Mouse (Mus musculus) liver, embryonic 14.5 days (tissue): Measurements from ENCODE around the gene 2810408A11Rik. TPM values are rescaled to one million over a fixed set of nuclear protein-coding genes. Genes with fewer than 3 reads are reported as not detected.
A peak's percentile ranks its signal among the peaks of the same experiment; 100 is the strongest.

ENCODE experiments used
- ATAC-seq: fragments of 200-750 bp; cut with Nextera tagmentation; 2 replicates; pipeline ENCODE4 v1.8.0; 2017; ENCODE audit warnings: moderate number of reproducible peaks, mild to moderate bottlenecking, moderate library complexity; ENCODE audit not compliant: insufficient read depth
- DNase-seq, 3 experiments: peaks; one replicate each; pipeline ENCODE4 v3.0.0-alpha.2; 2012 to 2013; ENCODE audit warnings: low read depth in 3 of 3, low spot score in 3 of 3
- H3K27ac ChIP-seq: fragments of 300-500 bp; sonication (generic); 2 replicates; pipeline ENCODE4 v1.5.1; 2014; ENCODE audit warnings: moderate library complexity, mild to moderate bottlenecking, control low read depth, inconsistent platforms
- H3K27me3 ChIP-seq: fragments of 300-500 bp; sonication (generic); 2 replicates; pipeline ENCODE4 v1.6.1; 2014; ENCODE audit warnings: mild to moderate bottlenecking, low read length, moderate library complexity; ENCODE audit not compliant: control insufficient read depth, insufficient read depth
- H3K36me3 ChIP-seq: fragments of 300-500 bp; sonication (generic); replicated peaks from 2 replicates; pipeline ENCODE4 v1.6.1; 2014; ENCODE audit warnings: low read depth; ENCODE audit not compliant: control insufficient read depth, insufficient read depth
- H3K4me1 ChIP-seq, 2 experiments: fragments of 200-500 bp in 1 of 2; fragments of 300-500 bp in 1 of 2; sonication (generic) in 1 of 2; replicated peaks; 2 replicates each; pipeline ENCODE4 v1.6.1; 2012 to 2014; ENCODE audit warnings: antibody characterized with exemption in 1 of 2, inconsistent platforms in 1 of 2, low read length in 1 of 2; ENCODE audit not compliant: control insufficient read depth in 2 of 2, insufficient read depth in 2 of 2
- H3K4me2 ChIP-seq: fragments of 300-500 bp; sonication (generic); 2 replicates; pipeline ENCODE4 v1.6.1; 2014; ENCODE audit warnings: low read depth, mild to moderate bottlenecking, control low read depth, moderate library complexity
- H3K4me3 ChIP-seq, 2 experiments: fragments of 200-500 bp in 1 of 2; fragments of 300-500 bp in 1 of 2; sonication (generic) in 1 of 2; 2 replicates each; pipeline ENCODE4 v1.5.1; 2012 to 2014; ENCODE audit warnings: low read depth in 2 of 2, low read length in 2 of 2, mild to moderate bottlenecking in 2 of 2, control low read depth in 1 of 2, inconsistent platforms in 1 of 2, moderate library complexity in 1 of 2; ENCODE audit not compliant: insufficient read depth in 1 of 2
- H3K9ac ChIP-seq: fragments of 300-500 bp; sonication (generic); replicated peaks from 2 replicates; pipeline ENCODE4 v1.6.1; 2014; ENCODE audit warnings: mild to moderate bottlenecking, control low read depth, moderate library complexity
- H3K9me3 ChIP-seq: fragments of 300-500 bp; sonication (generic); 2 replicates; pipeline ENCODE4 v1.6.1; 2016; ENCODE audit warnings: low read length, mixed read lengths; ENCODE audit not compliant: control insufficient read depth
- CTCF ChIP-seq: IDR thresholded peaks from 2 replicates; pipeline ENCODE4 v1.5.1; 2016; ENCODE audit warnings: antibody characterized with exemption, low read depth, control low read depth
- EP300 ChIP-seq: IDR thresholded peaks from 2 replicates; pipeline ENCODE4 v1.6.1; 2016; ENCODE audit warnings: antibody characterized with exemption, low read depth
- WGBS: fragments of 180-500 bp; shearing (Covaris S2); extraction: QIAGEN DNeasy Blood & Tissue Kit; methylation state at CpG from one replicate; pipeline ENCODE4 v1.1.7; 2014; ENCODE audit not compliant: insufficient replicate concordance; 5-methylcytosine and 5-hydroxymethylcytosine counted together
- polyA plus RNA-seq, 2 experiments: library from polyadenylated mRNA; depleted of rRNA in 1 of 2; stranded (reverse) in 1 of 2; unstranded in 1 of 2; fragments of >200 nt; fragmentation: Nextera tagmentation in 1 of 2; extraction: Ambion mirVana in 1 of 2; gene quantifications; 2 replicates each; pipeline versions ENCODE4 v1.2.1 to v1.2.3; 2012 to 2014

Gene 2810408A11Rik
- polyA plus RNA-seq, 2 experiments = 0.48 to 0.93 TPM

DNA sequence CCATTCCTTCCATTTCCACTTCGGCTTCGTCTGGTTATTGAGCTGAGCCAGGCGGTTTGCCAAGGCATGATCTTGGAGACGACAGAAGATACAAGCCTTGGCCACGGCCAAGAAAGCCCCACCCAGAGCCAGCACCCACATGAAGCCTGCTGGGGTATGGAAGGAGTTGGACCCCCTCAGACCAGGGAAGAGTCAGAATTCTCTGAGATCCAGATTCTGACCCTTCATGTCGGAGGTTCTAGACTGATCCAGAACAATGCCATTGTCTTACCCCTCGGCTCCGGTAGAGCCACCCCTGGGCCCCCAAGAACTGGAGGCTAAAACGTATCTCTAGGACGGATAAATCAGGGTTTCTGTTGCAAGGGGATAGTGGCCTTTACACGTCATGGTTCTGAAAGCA is 22.9 kb downstream of the 2810408A11Rik start, which contains the start of gene Tmem95:
Tmem95 (minus strand) TSS at position 141 of the 400 bp plus-strand sequence.
- H3K36me3 ChIP-seq = no peaks in the 10 kb centered on the region
- no peak for ATAC-seq
- no peak within 1 kb of the TSS for H3K4me3 ChIP-seq
- peak within 1 kb of the TSS; percentile 72 for H3K27ac ChIP-seq
- peak within 1 kb of the TSS; percentile 100 for H3K4me2 ChIP-seq
- H3K9ac ChIP-seq = peak within 1 kb of the TSS; percentile 31
- 72% methylated on average over 11 of the region's 11 CpGs for WGBS
- no peaks in the 10 kb centered on the region for H3K9me3 ChIP-seq
- DNase-seq = no peak
- no peak for TF ChIP-seq EP300
- TF ChIP-seq CTCF = no peak
- no peaks in the 10 kb centered on the region for H3K27me3 ChIP-seq
- peaks cover 43 to 55% of the 10 kb centered on the region in 2 experiments for H3K4me1 ChIP-seq

DNA sequence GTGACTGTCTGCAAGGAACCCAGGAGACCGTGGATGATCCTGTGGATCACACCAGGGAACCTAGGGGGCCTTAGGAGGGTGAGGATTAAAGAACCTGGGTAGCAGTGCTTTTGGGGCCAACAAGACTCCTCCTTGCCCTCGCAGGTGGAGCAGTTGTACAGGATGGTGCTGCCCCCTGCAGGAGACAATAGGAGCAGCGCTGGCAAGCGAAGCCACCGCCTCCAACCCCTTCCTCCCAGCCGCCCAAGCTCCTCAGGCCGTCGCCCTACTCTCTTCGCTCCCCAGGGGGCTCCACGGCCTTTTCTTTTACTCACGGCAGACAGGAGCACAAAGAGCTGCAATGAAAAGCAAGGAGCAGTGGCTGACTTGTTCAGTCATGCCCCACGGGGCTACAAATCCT is 23.9 kb downstream of the 2810408A11Rik start:
- no peaks in the 10 kb centered on the region for H3K36me3 ChIP-seq
- no peak for TF ChIP-seq EP300
- TF ChIP-seq CTCF = peak; percentile 98
- ATAC-seq (peak; percentile 30; the same call in 1 of the 2 replicates), DNase-seq (peak in 2 of 3 experiments; percentile 74 to 79)
- no peak overlapping the region for H3K27ac ChIP-seq
- H3K27me3 ChIP-seq = no peaks in the 10 kb centered on the region
- no peaks in the 10 kb centered on the region for H3K9me3 ChIP-seq
- no peak overlapping the region for H3K4me3 ChIP-seq
- WGBS = 3% methylated on average over 12 of the region's 12 CpGs
- peak overlapping the region; percentile 51 for H3K4me2 ChIP-seq
- H3K4me1 ChIP-seq = peaks cover 43 to 55% of the 10 kb centered on the region in 2 experiments
- H3K9ac ChIP-seq = 0 out of 2 replicates have a peak overlapping the region, but pooled peaks have one; percentile 5

DNA sequence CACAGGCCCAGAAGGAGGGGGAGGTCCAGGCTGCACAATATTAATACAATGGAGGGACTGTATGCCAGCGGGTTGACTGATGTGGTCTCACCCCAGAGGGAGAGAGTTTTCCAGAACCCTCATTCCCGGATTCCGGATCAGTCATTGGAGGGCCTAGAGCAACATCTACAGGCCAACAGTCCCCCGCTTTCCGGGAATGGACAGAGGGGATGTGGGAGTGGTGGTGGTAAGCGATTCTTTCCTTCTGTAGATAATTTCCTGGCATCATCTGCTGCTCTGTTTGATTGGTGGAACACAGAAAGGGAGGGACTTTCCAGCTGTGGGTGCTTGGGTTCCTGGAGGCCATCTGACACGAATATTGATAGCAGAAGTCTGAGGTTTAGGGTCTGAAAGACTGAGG is 24.6 kb downstream of the 2810408A11Rik start:
- no peaks in the 10 kb centered on the region for H3K27me3 ChIP-seq
- DNase-seq (no peak), ATAC-seq (no peak)
- H3K9ac ChIP-seq = no peak overlapping the region
- no peak overlapping the region for H3K4me2 ChIP-seq
- H3K4me3 ChIP-seq = no peak overlapping the region
- no peak for TF ChIP-seq EP300
- H3K36me3 ChIP-seq = no peaks in the 10 kb centered on the region
- WGBS = 34% methylated on average over 7 of the region's 7 CpGs
- peak overlapping the region; percentile 21 for H3K27ac ChIP-seq
- peaks cover 43 to 51% of the 10 kb centered on the region in 2 experiments for H3K4me1 ChIP-seq
- H3K9me3 ChIP-seq = no peaks in the 10 kb centered on the region

DNA sequence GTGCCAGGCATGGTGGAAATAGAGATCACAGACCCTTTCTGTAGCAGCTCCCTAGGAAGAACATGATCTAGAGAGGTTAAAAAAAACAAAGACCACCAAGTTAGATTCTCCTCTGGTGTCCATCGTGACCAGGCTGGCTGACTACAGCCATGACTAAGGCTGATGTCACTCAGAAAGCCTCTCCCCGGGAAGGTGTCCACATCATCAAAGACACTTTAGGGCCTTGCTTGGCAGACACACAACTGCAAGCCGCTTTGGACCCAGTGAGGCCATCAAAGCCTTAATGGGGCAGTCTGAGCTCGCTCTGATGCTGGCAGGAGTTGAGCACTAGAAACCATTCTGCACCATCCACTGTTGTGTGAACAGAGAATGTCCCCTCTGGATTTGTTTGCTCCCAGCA is 28.3 kb downstream of the 2810408A11Rik start:
- H3K4me1 ChIP-seq = peaks cover 28 to 32% of the 10 kb centered on the region in 2 experiments
- TF ChIP-seq CTCF = no peak
- no peak for ATAC-seq
- no peak for DNase-seq
- H3K36me3 ChIP-seq = no peaks in the 10 kb centered on the region
- H3K9ac ChIP-seq = no peak overlapping the region
- no peak overlapping the region for H3K4me3 ChIP-seq
- no peak overlapping the region for H3K4me2 ChIP-seq
- 73% methylated on average over 4 of the region's 4 CpGs for WGBS
- no peak overlapping the region for H3K27ac ChIP-seq
- no peaks in the 10 kb centered on the region for H3K9me3 ChIP-seq
- H3K27me3 ChIP-seq = no peaks in the 10 kb centered on the region

DNA sequence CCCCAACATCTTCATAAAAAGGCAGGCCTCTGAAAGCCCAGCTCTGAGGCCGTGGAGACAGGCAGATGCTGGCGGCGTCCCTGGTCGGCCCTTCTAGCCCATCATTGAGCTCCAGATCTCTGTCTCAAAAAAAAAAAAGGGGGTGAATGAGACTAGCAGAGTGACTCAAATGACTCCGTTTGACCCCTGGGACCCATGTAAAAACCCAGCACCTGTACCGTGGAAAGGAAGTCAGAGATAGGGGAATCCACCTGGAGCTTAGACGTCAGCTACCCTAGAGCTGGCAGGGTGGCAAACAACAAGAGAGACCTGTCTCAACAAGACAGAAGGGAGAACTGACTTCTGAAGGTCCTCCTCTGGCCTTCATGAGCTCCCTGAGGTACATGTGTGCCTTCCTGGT is 29.0 kb downstream of the 2810408A11Rik start:
- H3K9ac ChIP-seq = no peak overlapping the region
- no peak for ATAC-seq
- no peak for DNase-seq
- no peak for TF ChIP-seq EP300
- no peak for TF ChIP-seq CTCF
- no peak overlapping the region for H3K27ac ChIP-seq
- H3K4me2 ChIP-seq = no peak overlapping the region
- no peaks in the 10 kb centered on the region for H3K9me3 ChIP-seq
- no peak overlapping the region for H3K4me3 ChIP-seq
- 81% methylated on average over 7 of the region's 7 CpGs for WGBS
- H3K36me3 ChIP-seq = no peaks in the 10 kb centered on the region
- H3K27me3 ChIP-seq = no peaks in the 10 kb centered on the region
- H3K4me1 ChIP-seq = peaks cover 32 to 34% of the 10 kb centered on the region in 2 experiments
